Mouse (Mus musculus) heart, embryonic 12.5 days (tissue): ENCODE data around the gene Srsf2. TPM values are rescaled to one million over a fixed set of nuclear protein-coding genes. Genes with fewer than 3 reads are reported as not detected.
"Not testable (repeated sequence)": the region's sequence is repeated elsewhere in the genome, so short reads cannot be mapped to it uniquely, and the experiment has no call there.

Source experiments
- ATAC-seq: fragments of 200-750 bp; cut with Nextera tagmentation; 2 replicates; pipeline ENCODE4 v1.8.0; 2017; ENCODE audit warnings: moderate TSS enrichment, moderate library complexity; ENCODE audit not compliant: insufficient number of reproducible peaks, low FRiP score
- H3K27ac ChIP-seq: fragments of 300-500 bp; sonication (generic); 2 replicates; pipeline ENCODE4 v1.5.1; 2016; ENCODE audit warnings: mild to moderate bottlenecking, moderate library complexity; ENCODE audit not compliant: poor library complexity, severe bottlenecking
- H3K27me3 ChIP-seq: fragments of 300-500 bp; sonication (generic); replicated peaks from 2 replicates; pipeline ENCODE4 v1.6.1; 2016; ENCODE audit warnings: mild to moderate bottlenecking, moderate library complexity
- H3K36me3 ChIP-seq: fragments of 300-500 bp; sonication (generic); 2 replicates; pipeline ENCODE4 v1.6.1; 2016; ENCODE audit warnings: mild to moderate bottlenecking, moderate library complexity
- H3K4me1 ChIP-seq: fragments of 300-500 bp; sonication (generic); replicated peaks from 2 replicates; pipeline ENCODE4 v1.6.1; 2016; ENCODE audit warnings: mild to moderate bottlenecking
- H3K4me2 ChIP-seq: fragments of 300-500 bp; sonication (generic); 2 replicates; pipeline ENCODE4 v1.6.1; 2016; ENCODE audit warnings: mild to moderate bottlenecking, moderate library complexity
- H3K4me3 ChIP-seq: fragments of 300-500 bp; sonication (generic); 2 replicates; pipeline ENCODE4 v1.5.1; 2016; ENCODE audit warnings: mild to moderate bottlenecking
- H3K9ac ChIP-seq: fragments of 300-500 bp; sonication (generic); 2 replicates; pipeline ENCODE4 v1.6.1; 2016; ENCODE audit warnings: mild to moderate bottlenecking, moderate library complexity
- H3K9me3 ChIP-seq: fragments of 300-500 bp; sonication (generic); replicated peaks from 2 replicates; pipeline ENCODE4 v1.6.1; 2016; ENCODE audit warnings: mild to moderate bottlenecking, moderate library complexity
- WGBS: fragments of 180-500 bp; shearing (Covaris S2); methylation state at CpG from one replicate; pipeline ENCODE4 v1.1.7; 2016; 5-methylcytosine and 5-hydroxymethylcytosine counted together
- polyA plus RNA-seq: library from polyadenylated mRNA; unstranded; fragments of >200 nt; fragmentation: Nextera tagmentation; extraction: Ambion mirVana; gene quantifications from 2 replicates; pipeline ENCODE4 v1.2.1, GENCODE M21; 2016

The Srsf2 gene
- polyA plus RNA-seq, 1 experiment from 2014 or later, result 640 TPM

DNA sequence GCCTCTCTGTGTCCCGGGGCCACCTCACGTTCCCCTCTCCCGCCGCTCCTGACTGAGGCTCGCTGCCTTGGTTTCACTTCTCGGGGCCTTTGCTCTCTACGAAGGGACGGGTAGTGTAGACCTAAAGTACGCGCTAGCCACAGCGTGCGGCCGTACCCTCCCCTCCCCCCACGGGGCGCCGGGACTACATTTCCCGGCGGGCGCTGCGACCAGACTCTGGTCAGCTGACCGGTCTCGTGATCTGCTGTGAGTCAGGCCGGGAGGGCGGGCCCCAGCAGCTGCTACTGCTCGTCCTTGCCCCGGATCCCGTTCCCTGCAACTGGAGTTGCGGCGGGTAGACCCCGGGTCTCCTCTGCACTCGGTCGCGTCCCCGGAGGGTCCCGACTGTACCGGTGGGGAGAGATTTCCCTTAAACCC is 626 bp upstream of the Srsf2 start:
- WGBS, result under 1% methylated on average over 36 of the region's 36 CpGs
- H3K36me3 ChIP-seq, result peaks cover 29% of the 10 kb centered on the region

DNA sequence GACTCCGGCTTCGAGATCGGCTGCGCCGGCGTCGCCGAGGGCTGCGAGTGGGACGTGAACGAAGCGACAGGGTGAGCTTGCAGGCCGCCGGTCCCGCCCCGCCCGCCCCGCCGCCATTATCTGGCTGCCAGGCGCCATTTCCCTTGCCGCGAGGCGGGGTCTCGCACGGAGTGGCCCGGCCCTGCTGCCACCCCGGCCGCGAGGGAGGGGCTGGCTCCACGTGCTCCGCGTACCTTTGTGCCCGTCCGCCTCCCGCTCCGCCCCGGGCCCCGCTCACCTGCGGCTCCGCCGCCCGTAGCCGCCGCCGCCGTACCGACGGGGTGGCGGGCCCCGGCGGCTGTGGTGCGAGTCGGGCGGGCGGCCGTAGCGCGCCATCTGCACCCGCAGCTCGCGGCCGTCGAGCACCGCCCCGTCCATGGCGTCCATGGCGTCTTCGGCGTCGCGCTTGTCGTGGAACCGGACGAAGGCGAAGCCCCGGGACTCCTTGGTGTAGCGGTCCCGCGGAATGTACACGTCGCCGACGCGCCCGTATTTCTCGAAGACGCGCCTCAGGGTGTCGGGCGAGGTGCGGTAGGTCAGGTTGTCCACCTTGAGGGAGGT is 503 bp downstream of the Srsf2 start, which contains the start of gene Mfsd11:
Gene Mfsd11 (plus strand): TSS at position 150 of the 600 bp plus-strand sequence.
- under 1% methylated on average over 79 of the region's 91 CpGs for WGBS
- Histone ChIP-seq H3K36me3 (peaks cover 41% of the 10 kb centered on the region), H3K27ac (peak within 1 kb of the TSS; percentile 99), H3K4me1 (peaks cover 27% of the 10 kb centered on the region), H3K9me3 (no peaks in the 10 kb centered on the region), H3K4me3 (peak within 1 kb of the TSS; percentile 94), H3K9ac (peak within 1 kb of the TSS; percentile 96), H3K4me2 (peak within 1 kb of the TSS; percentile 88), H3K27me3 (no peaks in the 10 kb centered on the region)
- peak; percentile 72 for ATAC-seq

More for the DNA sequence above, 626 bp upstream of the Srsf2 start:
- Histone ChIP-seq H3K4me2 (peak overlapping the region; percentile 88), H3K4me1 (peaks cover 31% of the 10 kb centered on the region), H3K4me3 (peak overlapping the region; percentile 94), H3K9me3 (no peaks in the 10 kb centered on the region), H3K27ac (peak overlapping the region; percentile 99), H3K9ac (peak overlapping the region; percentile 96), H3K27me3 (no peaks in the 10 kb centered on the region)
- peak; percentile 92 for ATAC-seq

DNA sequence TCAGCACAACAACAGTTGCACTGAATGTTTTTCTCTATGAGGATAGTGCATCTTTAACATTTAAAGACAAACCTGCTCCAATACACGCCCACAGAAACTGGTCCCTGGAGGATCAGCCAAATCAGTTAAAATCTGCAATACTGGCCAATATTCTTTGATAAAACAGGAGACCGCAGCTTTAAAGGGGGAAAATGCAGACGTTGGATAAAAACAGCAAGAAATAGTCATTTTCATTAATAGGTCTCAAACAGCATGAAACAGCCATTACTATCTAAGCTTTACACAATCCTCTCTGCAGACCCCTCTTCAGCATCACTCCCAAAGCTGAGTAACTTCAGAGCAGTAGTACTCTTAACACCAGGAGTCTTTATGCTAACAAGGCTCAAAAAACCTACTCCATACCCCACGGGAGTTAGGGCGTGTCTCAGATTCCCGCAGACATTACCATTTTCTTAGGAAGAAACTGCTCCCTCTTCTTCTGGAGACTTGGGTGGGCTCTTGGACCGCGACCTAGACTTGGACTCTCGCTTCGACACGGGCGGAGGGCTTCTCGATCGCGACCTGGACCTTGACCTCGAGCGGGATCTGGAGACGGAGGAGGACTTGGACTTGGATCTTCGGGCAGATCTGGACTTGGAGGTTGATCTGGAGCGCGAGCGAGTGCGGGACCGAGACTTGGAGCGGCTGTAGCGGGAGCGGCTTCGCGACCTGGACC is 1.2 kb downstream of the Srsf2 start:
- peaks cover 45% of the 10 kb centered on the region for H3K36me3 ChIP-seq
- H3K4me2 ChIP-seq, result peak overlapping the region; percentile 88
- peak overlapping the region; percentile 96 for H3K9ac ChIP-seq
- peak overlapping the region; percentile 99 for H3K27ac ChIP-seq
- H3K27me3 ChIP-seq, result no peaks in the 10 kb centered on the region
- no peaks in the 10 kb centered on the region for H3K9me3 ChIP-seq
- no peak for ATAC-seq
- peak overlapping the region; percentile 94 for H3K4me3 ChIP-seq
- WGBS, result under 1% methylated on average over 29 of the region's 29 CpGs
- H3K4me1 ChIP-seq, result peaks cover 21% of the 10 kb centered on the region

DNA sequence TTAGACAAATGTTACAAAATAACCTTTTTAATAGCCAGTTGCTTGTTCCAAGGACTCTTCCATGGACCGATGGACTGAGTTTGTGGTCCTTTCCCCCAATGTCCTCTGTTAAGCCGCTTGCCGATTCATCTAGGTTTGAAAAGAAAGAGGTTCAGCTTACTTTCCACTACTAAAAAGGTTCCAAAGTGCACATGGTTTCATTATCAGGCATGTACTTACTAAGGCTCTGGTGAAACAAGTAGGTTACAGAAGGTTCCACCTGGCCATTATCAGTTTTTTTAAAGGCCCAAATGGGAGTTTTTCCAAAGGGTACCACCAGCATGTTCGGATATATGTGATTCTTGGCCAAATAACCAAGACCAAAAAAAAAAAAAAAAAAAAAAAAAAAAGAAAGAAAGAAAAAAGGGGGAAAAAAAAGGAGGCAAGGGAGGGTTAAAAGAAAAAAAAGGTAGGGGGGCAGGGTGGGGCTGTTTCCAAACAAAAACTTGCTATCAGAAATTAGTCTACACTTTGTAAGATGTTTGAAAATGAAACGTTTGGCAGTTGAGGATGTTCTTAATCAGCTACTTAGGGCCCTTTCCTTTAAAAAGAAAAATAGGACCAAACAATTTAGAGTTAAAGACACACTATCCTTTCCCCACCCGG is 1.9 kb downstream of the Srsf2 start:
- H3K27me3 ChIP-seq, result no peaks in the 10 kb centered on the region
- H3K4me3 ChIP-seq, result peak overlapping the region; percentile 94
- H3K36me3 ChIP-seq, result peaks cover 46% of the 10 kb centered on the region
- peak overlapping the region; percentile 96 for H3K9ac ChIP-seq
- 38% methylated on average over 6 of the region's 6 CpGs for WGBS
- peaks cover 25% of the 10 kb centered on the region for H3K4me1 ChIP-seq
- peak overlapping the region; percentile 88 for H3K4me2 ChIP-seq
- ATAC-seq, result no peak
- 0 out of 2 replicates have a peak overlapping the region, but pooled peaks have one; percentile 99 for H3K27ac ChIP-seq
- no peaks in the 10 kb centered on the region for H3K9me3 ChIP-seq

DNA sequence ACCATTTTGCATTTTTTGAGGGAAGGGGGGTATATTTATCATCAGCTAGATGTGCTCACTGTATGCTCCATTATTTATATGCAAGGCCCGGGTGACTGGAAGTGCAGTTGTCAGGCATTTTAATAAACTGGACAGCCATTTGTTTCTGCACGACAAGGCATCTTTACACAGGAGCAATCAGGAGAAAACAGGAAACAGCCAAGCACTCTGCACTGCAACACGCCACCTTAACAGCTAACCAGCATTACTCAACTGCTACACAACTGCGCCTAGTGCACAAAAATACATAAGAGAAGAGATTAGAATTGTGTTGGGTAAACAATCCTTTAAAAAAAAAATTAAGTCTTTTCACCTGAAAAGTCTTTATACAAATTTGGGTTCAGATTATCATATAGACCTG is 2.8 kb downstream of the Srsf2 start:
- 0 out of 2 replicates have a peak overlapping the region, but pooled peaks have one; percentile 29 for H3K4me3 ChIP-seq
- H3K9ac ChIP-seq, result 0 out of 2 replicates have a peak overlapping the region, but pooled peaks have one; percentile 57
- WGBS, result 57% methylated on average over 4 of the region's 4 CpGs
- peaks cover 47% of the 10 kb centered on the region for H3K36me3 ChIP-seq
- H3K27ac ChIP-seq, result no peak overlapping the region
- peaks cover 20% of the 10 kb centered on the region for H3K4me1 ChIP-seq
- no peaks in the 10 kb centered on the region for H3K9me3 ChIP-seq
- peak overlapping the region; percentile 54 for H3K4me2 ChIP-seq
- ATAC-seq, result no peak
- H3K27me3 ChIP-seq, result no peaks in the 10 kb centered on the region

DNA sequence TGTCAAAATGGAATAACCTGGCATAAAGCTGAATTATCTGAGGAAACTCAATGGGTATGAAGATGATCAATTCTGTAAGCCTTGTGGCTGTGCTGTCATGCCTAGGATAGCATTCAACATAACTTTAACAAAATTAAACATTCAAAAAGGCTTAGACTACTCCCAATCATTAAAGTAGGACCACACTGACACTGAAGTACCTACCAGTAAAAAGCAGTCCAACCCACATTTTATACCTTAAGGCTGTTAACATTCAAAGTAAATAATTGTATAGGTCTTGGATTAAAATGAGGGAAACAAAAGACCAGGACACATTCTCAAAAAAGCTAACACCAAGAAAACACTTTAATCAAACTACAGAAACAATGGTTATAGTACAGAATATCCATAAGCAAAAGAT is 3.3 kb downstream of the Srsf2 start:
- no peak for ATAC-seq
- H3K9ac ChIP-seq, result no peak overlapping the region
- H3K4me3 ChIP-seq, result no peak overlapping the region
- H3K27me3 ChIP-seq, result no peaks in the 10 kb centered on the region
- no peak overlapping the region for H3K27ac ChIP-seq
- H3K36me3 ChIP-seq, result peaks cover 47% of the 10 kb centered on the region
- no peaks in the 10 kb centered on the region for H3K9me3 ChIP-seq
- peaks cover 15% of the 10 kb centered on the region for H3K4me1 ChIP-seq
- no peak overlapping the region for H3K4me2 ChIP-seq

DNA sequence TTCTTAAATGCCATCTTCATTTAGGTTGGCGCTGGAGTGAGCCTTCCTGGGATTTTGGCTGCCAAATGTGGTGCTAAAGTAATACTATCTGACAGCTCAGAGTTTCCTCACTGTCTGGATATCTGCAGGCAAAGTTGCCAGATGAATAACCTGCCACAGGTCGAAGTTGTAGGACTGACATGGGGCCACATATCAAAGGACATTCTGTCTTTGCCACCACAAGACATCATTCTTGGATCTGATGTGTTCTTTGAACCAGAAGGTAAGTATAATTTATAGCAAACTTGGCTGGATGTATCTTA is 4.1 kb downstream of the Srsf2 start:
- peaks cover 47% of the 10 kb centered on the region for H3K36me3 ChIP-seq
- WGBS, result 63% methylated on average over 2 of the region's 2 CpGs
- not testable (repeated sequence) for H3K27ac ChIP-seq

DNA sequence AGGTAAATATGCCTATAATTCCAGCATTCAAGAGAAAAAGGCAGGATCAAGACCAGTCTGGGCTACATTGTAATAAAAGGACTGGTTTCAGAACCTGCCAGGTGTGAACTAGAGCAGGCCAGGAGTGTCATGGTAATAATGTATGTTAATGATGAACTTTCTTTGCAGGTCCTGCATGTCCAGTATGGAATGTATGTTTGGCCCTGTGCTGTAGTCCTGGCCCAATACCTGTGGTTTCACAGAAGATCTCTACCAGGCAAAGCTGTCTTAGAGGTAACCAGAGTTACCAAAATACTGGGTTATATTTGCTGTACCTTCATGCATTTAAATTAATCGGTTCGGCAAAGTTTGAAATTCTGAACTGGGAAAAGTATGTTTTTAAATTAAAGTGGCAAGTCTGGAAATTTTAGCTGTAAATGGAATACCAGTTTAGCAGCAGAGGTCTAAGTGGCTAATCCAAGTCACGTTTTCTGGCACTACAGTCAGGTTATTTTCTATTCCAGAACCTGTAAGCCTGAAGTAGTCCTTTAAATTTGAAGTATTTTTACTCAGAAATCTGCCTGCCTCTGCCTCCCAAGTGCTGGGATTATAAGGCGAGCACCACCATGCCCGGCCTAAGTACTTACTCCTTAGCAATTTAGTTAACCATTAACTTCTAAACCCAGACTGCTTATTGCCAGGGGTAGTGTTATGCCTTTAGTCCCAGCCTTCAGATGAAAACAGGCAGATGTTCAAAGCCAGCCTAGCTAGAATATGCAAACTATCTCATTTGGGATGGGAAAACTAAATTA is 4.6 kb downstream of the Srsf2 start:
- no peak for ATAC-seq
- Histone ChIP-seq H3K4me3 (no peak overlapping the region), H3K9me3 (no peaks in the 10 kb centered on the region), H3K27me3 (no peaks in the 10 kb centered on the region), H3K9ac (no peak overlapping the region), H3K4me2 (no peak overlapping the region), H3K36me3 (peaks cover 47% of the 10 kb centered on the region), H3K4me1 (peaks cover 17% of the 10 kb centered on the region), H3K27ac (no peak overlapping the region)
- WGBS, result 83% methylated on average over 5 of the region's 5 CpGs

More for the DNA sequence above, 4.1 kb downstream of the Srsf2 start:
- H3K9me3 ChIP-seq, H3K27me3 ChIP-seq, ATAC-seq, H3K4me3 ChIP-seq, H3K4me2 ChIP-seq, H3K9ac ChIP-seq: not testable (repeated sequence)
- H3K4me1 ChIP-seq, result peaks cover 17% of the 10 kb centered on the region

DNA sequence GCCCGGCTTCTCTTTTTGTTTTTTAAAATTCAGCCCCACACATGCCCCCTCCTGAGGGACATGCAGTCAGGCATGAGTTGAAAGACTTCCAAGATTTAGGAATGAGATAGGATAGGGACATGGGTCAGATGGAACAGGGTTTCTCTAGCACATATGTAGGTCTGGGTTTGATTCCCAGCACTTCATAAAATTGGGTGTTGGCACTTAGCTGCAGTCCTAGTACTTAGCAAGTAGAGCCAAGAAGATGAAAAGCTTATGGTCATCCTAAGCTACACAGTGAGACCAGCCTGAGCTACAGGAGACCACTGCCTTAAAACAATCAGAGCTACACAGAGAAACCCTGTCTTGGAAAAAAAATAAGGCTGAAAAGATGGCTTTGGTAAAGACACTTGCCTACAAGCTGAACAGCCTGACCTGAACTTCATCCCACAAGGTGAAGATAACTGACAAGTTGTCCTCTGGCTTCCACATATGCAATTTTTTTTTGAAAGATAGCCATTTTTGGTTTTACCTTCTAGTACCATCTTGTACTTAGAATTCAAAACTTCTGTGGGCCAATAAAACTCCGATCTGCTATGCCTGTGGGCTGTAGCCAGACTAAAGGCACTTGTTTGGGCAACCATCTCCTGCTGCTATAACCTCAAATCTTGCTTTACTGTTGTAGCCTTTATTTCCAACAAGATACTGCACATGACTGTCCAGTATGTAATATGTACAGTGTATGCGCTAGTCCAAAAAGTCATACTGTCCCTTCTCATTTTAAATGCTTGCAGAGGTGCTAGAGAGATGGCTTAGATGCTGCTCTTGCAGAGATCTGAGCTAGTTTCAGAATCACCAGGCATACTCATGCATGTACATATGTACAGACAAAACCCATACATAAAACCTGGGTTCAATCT is 5.5 kb downstream of the Srsf2 start:
- no peak overlapping the region for H3K9ac ChIP-seq
- peaks cover 17% of the 10 kb centered on the region for H3K4me1 ChIP-seq
- H3K36me3 ChIP-seq, result peaks cover 47% of the 10 kb centered on the region
- no peak overlapping the region for H3K4me2 ChIP-seq
- ATAC-seq, result no peak
- no peaks in the 10 kb centered on the region for H3K9me3 ChIP-seq
- H3K4me3 ChIP-seq, result no peak overlapping the region
- H3K27me3 ChIP-seq, result no peaks in the 10 kb centered on the region
- H3K27ac ChIP-seq, result no peak overlapping the region
- 95% methylated on average over 3 of the region's 3 CpGs for WGBS

DNA sequence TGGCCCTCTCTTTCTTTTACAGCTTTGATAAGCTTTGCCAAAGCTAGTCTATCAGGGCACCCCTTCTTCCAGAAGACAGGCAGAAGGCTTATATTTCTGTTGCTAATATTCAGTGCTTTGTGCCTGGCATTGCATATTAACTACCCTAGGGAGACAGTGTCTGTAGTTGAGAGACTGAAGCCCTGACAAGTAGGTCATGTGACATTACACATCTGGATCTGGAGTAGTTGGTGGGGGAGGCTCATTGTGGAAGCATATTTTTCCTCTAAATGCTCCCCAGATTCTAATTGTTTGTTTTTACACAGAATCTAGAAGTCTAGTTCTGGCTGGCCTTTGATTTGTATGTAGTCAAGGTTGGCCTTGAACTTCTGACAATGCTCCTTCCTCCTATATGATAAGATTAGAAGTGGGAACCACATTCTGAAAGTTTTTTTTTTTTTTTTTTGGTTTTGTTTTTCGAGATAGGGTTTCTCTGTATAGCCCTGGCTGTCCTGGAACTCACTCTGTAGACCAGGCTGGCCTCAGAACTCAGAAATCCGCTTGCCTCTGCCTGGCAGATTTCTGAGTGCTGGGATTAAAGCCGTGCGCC is 6.2 kb downstream of the Srsf2 start:
- Histone ChIP-seq H3K9ac (no peak overlapping the region), H3K4me2 (no peak overlapping the region), H3K36me3 (peaks cover 45% of the 10 kb centered on the region), H3K27ac (no peak overlapping the region), H3K4me3 (no peak overlapping the region), H3K9me3 (no peaks in the 10 kb centered on the region), H3K27me3 (no peaks in the 10 kb centered on the region), H3K4me1 (peaks cover 22% of the 10 kb centered on the region)
- 67% methylated on average over 4 of the region's 4 CpGs for WGBS
- ATAC-seq, result no peak
